Mouse (Mus musculus) G1E (cell line): ENCODE results near the gene Znrf1.

Experiments used
- CTCF ChIP-seq: IDR thresholded peaks from 2 replicates; pipeline ENCODE4 v1.5.1; 2012; ENCODE audit warnings: low read depth, low read length, inconsistent platforms, mixed read lengths
- GATA1 ChIP-seq: IDR thresholded peaks from 2 replicates; pipeline ENCODE4 v1.6.1; 2012; ENCODE audit warnings: borderline replicate concordance, low read length, inconsistent platforms, mixed read lengths

DNA sequence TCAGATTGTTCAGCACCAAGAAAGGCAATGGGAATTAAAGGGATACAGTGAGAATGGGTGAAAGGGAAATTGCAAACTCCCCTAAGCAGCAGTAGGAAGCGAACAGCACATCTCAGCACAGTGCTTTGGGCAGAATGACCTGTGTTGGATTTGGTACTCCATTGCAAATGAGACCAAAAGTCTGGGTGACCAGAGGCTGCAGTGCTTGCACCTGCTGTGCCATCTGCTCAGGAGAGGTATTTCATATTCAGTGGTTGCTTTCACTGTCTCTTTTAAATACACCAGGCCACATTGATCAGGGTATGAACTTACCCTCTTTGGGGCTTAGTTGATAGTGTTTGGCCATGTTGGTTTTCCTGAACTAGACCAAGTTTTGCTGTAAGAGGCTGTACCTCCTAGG, 43.4 kb downstream of the Znrf1 start:
- TF ChIP-seq CTCF (no peak), GATA1 (no peak)
